In genomic region chr9:9269305-9269704, GRCm38 (mm10) we compare ENCODE assay signal across 19 mouse cellular contexts. TPM values are rescaled to one million over a fixed set of nuclear protein-coding genes. Genes with fewer than 3 reads are reported as not detected.
DNase-seq lines count a peak whose midpoint lies in the region; ATAC-seq lines count a peak whose summit lies in the region.
"Had no signal": no experiment of that assay in that cellular context is flagged by ENCODE, and none has a peak within 500 bp of the region (broad histone marks: within the 10 kb centered on the region; RNA-seq: fewer than 3 reads in every experiment).

No protein-coding gene starts in this region.

- H3K36me3 ChIP-seq in forebrain, embryonic 15.5 days: no peaks in the 10 kb centered on the region
- H3K36me3 ChIP-seq in midbrain, embryonic 13.5 days: no peaks in the 10 kb centered on the region
- H3K36me3 ChIP-seq: intestine, embryonic 15.5 days; stomach, embryonic 15.5 days had no signal

- no peaks in the 10 kb centered on the region for H3K9me3 ChIP-seq in forebrain, embryonic 15.5 days
- H3K9me3 ChIP-seq in midbrain, embryonic 13.5 days: no peaks in the 10 kb centered on the region
- H3K9me3 ChIP-seq: intestine, embryonic 15.5 days; stomach, embryonic 15.5 days had no signal

- H3K4me1 ChIP-seq in forebrain, embryonic 15.5 days: peaks cover 7% of the 10 kb centered on the region; the same call in 1 of the 2 replicates
- peaks cover 10% of the 10 kb centered on the region; the same call in 1 of the 2 replicates for H3K4me1 ChIP-seq in midbrain, embryonic 13.5 days (replicated peaks)
- H3K4me1 ChIP-seq: intestine, embryonic 15.5 days; stomach, embryonic 15.5 days had no signal

- peak; percentile 24 for DNase-seq in embryo, embryonic 11 days
- DNase-seq in embryo, embryonic 10 days (ENCODE audit: low spot score): no peak
- DNase-seq in Muller cell, postnatal 12 days (ENCODE audit: inconsistent ontology term): peak; percentile 73
- DNase-seq in testis, postnatal 10 days (ENCODE audit: low spot score): no peak
- DNase-seq in heart, adult 18-20 months: no peak
- DNase-seq in retina, postnatal 1 day: no peak
- DNase-seq: adrenal gland, postnatal 36 days; cerebellum, postnatal 25 days; heart, postnatal 14 days; kidney, postnatal 14 days; left cerebral cortex, postnatal 4 days; thymus, postnatal 14 days had no signal

- H3K9ac ChIP-seq in forebrain, embryonic 15.5 days (replicated peaks): no peak overlapping the region
- H3K9ac ChIP-seq in midbrain, embryonic 13.5 days (replicated peaks): no peak overlapping the region
- H3K9ac ChIP-seq: intestine, embryonic 15.5 days; stomach, embryonic 15.5 days had no signal

- H3K4me2 ChIP-seq in forebrain, embryonic 15.5 days (replicated peaks): no peak overlapping the region
- no peak overlapping the region for H3K4me2 ChIP-seq in midbrain, embryonic 13.5 days (replicated peaks)
- H3K4me2 ChIP-seq: intestine, embryonic 15.5 days; stomach, embryonic 15.5 days had no signal

- WGBS in forebrain, embryonic 15.5 days: 2% methylated on average over 2 of the region's 2 CpGs
- WGBS in midbrain, embryonic 13.5 days: 3% methylated on average over 2 of the region's 2 CpGs

- ATAC-seq in forebrain, embryonic 15.5 days (replicated peaks): peak; percentile 66; the same call in 1 of the 2 replicates
- ATAC-seq in midbrain, embryonic 13.5 days: peak; percentile 71; the same call in 1 of the 2 replicates
- ATAC-seq: activated CD4-positive, CD25-positive, alpha-beta regulatory T cell, adult 4 months; intestine, embryonic 15.5 days had no signal

- H3K4me3 ChIP-seq in forebrain, embryonic 15.5 days: no peak overlapping the region
- H3K4me3 ChIP-seq in midbrain, embryonic 13.5 days (replicated peaks): no peak overlapping the region
- H3K4me3 ChIP-seq: intestine, embryonic 15.5 days; myocyte; stomach, embryonic 15.5 days had no signal

- H3K27me3 ChIP-seq in forebrain, embryonic 15.5 days: no peaks in the 10 kb centered on the region
- H3K27me3 ChIP-seq in midbrain, embryonic 13.5 days: no peaks in the 10 kb centered on the region
- H3K27me3 ChIP-seq: intestine, embryonic 15.5 days; stomach, embryonic 15.5 days had no signal

- H3K27ac ChIP-seq in forebrain, embryonic 15.5 days (replicated peaks): no peak overlapping the region
- no peak overlapping the region for H3K27ac ChIP-seq in midbrain, embryonic 13.5 days
- H3K27ac ChIP-seq: intestine, embryonic 15.5 days; macrophage; stomach, embryonic 15.5 days had no signal

RNA-seq across cellular contexts. Expression of gene Arhgap42, which starts 30.4 kb away (rescaled TPM):
- 22.5 and 22.7 TPM in 2 replicates for polyA plus RNA-seq in forebrain, embryonic 15.5 days (2015; fragmentation: Nextera tagmentation; extraction: Ambion mirVana)
- 15.5 and 19.5 TPM in 2 replicates for polyA plus RNA-seq in midbrain, embryonic 13.5 days (2015; fragmentation: Nextera tagmentation; extraction: Ambion mirVana)
- 1 to 10 TPM; 8.0 to 9.8 TPM for total RNA-seq in heart, adult 18-20 months (2021)
- polyA plus RNA-seq: activated CD4-positive, CD25-positive, alpha-beta regulatory T cell, adult 4 months; macrophage had no signal

Comparison
In these comparisons a context has a peak if more than half of its experiments do, and no peak if none do; other contexts are left out.
1. DNase-seq: peak in embryo, embryonic 11 days (single experiment) and Muller cell, postnatal 12 days (single experiment); none in embryo, embryonic 10 days (single experiment), testis, postnatal 10 days (single experiment), heart, adult 18-20 months (0 of 2) and retina, postnatal 1 day (single experiment).